Mouse (Mus musculus) heart, postnatal 0 days (tissue): ENCODE measurements at regions not wholly inside any gene's neighbourhood (a gene's known extent, or its start where the extent isn't known, plus 50 kb on each side); places are given as distances from the start of the nearest gene placed in this dataset.

Experiments used
- CTCF ChIP-seq: IDR thresholded peaks from 2 replicates; pipeline ENCODE4 v1.5.1; 2016; ENCODE audit warnings: antibody characterized with exemption, control low read depth, low read depth
- EP300 ChIP-seq: IDR thresholded peaks from 2 replicates; pipeline ENCODE4 v1.6.1; 2016; ENCODE audit warnings: antibody characterized with exemption, low read depth

GRCm38 (mm10) chr10:9113706-9114105 lies 227.8 kb upstream of the Sash1 start:
- TF ChIP-seq EP300 (no peak), CTCF (no peak)
